Mouse (Mus musculus) intestine, embryonic 15.5 days (tissue): ENCODE results near the gene Rgs2. TPM values are rescaled to one million over a fixed set of nuclear protein-coding genes. Genes with fewer than 3 reads are reported as not detected.

Source experiments
- ATAC-seq: fragments of 200-750 bp; cut with Nextera tagmentation; 2 replicates; pipeline ENCODE4 v1.8.0; 2017; ENCODE audit warnings: moderate TSS enrichment, moderate library complexity
- H3K27ac ChIP-seq: fragments of 300-500 bp; sonication (generic); 2 replicates; pipeline ENCODE4 v1.5.1; 2015; ENCODE audit warnings: mild to moderate bottlenecking, inconsistent platforms
- H3K27me3 ChIP-seq: fragments of 300-500 bp; sonication (generic); replicated peaks from 2 replicates; pipeline ENCODE4 v1.6.1; 2015; ENCODE audit warnings: inconsistent platforms
- H3K36me3 ChIP-seq: fragments of 300-500 bp; sonication (generic); 2 replicates; pipeline ENCODE4 v1.6.1; 2015; ENCODE audit warnings: inconsistent platforms
- H3K4me1 ChIP-seq: fragments of 300-500 bp; sonication (generic); replicated peaks from 2 replicates; pipeline ENCODE4 v1.6.1; 2015; ENCODE audit warnings: inconsistent platforms
- H3K4me2 ChIP-seq: fragments of 300-500 bp; sonication (generic); replicated peaks from 2 replicates; pipeline ENCODE4 v1.6.1; 2015; ENCODE audit warnings: mild to moderate bottlenecking, inconsistent platforms
- H3K4me3 ChIP-seq: fragments of 300-500 bp; sonication (generic); replicated peaks from 2 replicates; pipeline ENCODE4 v1.5.1; 2015; ENCODE audit warnings: inconsistent platforms
- H3K9ac ChIP-seq: fragments of 300-500 bp; sonication (generic); 2 replicates; pipeline ENCODE4 v1.6.1; 2015; ENCODE audit warnings: inconsistent platforms
- H3K9me3 ChIP-seq: fragments of 300-500 bp; sonication (generic); 2 replicates; pipeline ENCODE4 v1.6.1; 2016; ENCODE audit warnings: inconsistent platforms
- WGBS: fragments of 180-500 bp; shearing (Covaris S2); methylation state at CpG from one replicate; pipeline ENCODE4 v1.1.7; 2015; 5-methylcytosine and 5-hydroxymethylcytosine counted together
- polyA plus RNA-seq: library from polyadenylated mRNA; unstranded; fragments of >200 nt; fragmentation: Nextera tagmentation; extraction: Ambion mirVana; gene quantifications from 2 replicates; pipeline ENCODE4 v1.2.1, GENCODE M21; 2015

Gene Rgs2
- 39.4 and 47.4 TPM in 2 replicates for polyA plus RNA-seq

DNA sequence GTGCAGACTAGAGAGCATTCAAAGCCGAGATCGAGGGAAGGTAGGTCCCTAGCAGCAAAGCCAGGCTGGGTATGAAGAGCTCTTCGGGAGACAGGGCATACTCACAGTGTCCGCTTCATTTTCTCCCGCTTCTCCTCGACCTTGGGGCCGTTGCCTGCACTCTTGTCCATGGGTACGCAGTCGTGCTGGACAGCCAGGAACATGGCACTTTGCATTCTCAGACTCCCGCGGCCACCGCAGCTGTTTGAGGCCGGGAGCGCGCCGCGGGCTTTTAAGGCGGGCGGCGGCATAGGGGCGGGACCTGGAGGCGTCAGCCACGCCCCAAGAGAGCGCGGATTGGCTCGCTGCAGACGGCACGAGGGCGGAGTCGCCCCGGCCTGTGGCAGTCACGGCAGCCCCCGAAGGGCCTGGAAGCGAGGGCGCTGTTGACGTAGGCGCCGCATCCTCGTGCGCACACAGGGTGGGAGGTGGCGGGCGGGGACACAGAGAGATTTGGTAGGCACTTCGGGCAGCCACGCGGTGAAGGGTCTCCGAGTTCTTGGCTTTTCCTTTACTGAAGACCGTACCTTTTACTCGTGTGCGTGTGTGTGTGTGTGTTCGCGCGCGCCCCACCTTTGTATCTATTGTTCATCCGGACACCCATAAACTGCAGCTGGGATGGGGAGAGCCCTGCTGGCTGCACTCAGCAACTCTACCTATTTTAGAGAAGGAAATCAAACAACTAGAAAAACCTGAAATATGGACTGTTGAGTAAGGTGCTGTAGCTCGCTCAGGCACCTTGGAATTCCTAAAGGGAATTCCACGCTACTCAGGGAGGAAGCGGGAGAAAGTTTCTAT lies at the start of gene Rgs2:
TSS of gene Rgs2 (minus strand) at position 258 of the 837 bp plus-strand sequence.
- H3K9me3 ChIP-seq: no peaks in the 10 kb centered on the region
- no peaks in the 10 kb centered on the region for H3K27me3 ChIP-seq
- H3K4me2 ChIP-seq: peak within 1 kb of the TSS; percentile 70
- peak within 1 kb of the TSS; percentile 60 for H3K9ac ChIP-seq
- peak within 1 kb of the TSS; percentile 53 for H3K4me3 ChIP-seq
- under 1% methylated on average over 57 of the region's 57 CpGs for WGBS
- no peaks in the 10 kb centered on the region for H3K36me3 ChIP-seq
- peak within 1 kb of the TSS; percentile 44 for H3K27ac ChIP-seq
- 0 out of 2 replicates have a peak, but pooled peaks cover 3% of the 10 kb centered on the region for H3K4me1 ChIP-seq
- ATAC-seq: peak; percentile 100

DNA sequence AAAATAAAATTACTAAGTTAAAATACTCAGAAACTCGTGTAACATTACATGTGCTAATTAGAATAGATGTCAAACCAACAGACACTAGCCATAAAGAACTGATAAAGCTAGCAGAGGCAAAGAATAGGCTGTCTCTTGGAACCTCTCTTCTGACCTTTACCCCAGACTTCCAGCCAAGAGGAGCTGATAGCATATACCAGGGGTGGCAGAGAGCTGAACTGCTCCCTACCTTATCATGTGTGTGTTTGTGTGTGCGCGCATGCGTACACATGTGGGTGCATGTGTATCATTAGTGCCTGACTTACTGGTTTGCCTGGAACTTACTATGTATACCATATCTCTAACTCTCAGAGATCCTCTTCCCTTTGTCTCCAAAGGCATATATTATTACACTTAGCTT lies 49.4 kb upstream of the Rgs2 start:
- H3K4me3 ChIP-seq: no peak overlapping the region
- H3K9me3 ChIP-seq: no peaks in the 10 kb centered on the region
- no peaks in the 10 kb centered on the region for H3K27me3 ChIP-seq
- H3K4me2 ChIP-seq: no peak overlapping the region
- no peaks in the 10 kb centered on the region for H3K36me3 ChIP-seq
- 82% methylated on average over 4 of the region's 4 CpGs for WGBS
- H3K4me1 ChIP-seq: no peaks in the 10 kb centered on the region
- no peak for ATAC-seq
- H3K27ac ChIP-seq: no peak overlapping the region
- no peak overlapping the region for H3K9ac ChIP-seq

DNA sequence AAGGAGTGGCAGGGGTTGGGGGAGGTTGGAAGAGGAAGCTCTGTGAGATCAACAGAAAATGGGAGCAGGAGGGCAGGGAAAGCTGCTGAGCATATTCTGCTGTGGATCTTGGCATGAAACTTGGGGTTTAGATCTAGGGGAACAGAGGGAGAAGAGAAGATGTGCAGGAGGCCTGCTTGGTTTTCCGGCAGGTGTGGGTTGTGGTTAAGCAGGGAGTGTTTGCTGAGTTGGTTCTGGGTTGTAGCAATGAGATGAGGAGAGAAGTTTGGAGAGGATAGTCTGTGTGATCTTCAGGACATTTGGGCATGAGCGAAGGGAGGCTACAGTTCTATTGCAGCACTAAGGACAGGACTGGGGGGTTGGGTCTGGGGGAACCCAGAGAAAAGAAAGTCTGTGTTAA lies 37.9 kb upstream of the Rgs2 start:
- Histone ChIP-seq H3K36me3 (no peaks in the 10 kb centered on the region), H3K9ac (no peak overlapping the region), H3K4me2 (no peak overlapping the region), H3K9me3 (no peaks in the 10 kb centered on the region), H3K4me1 (no peaks in the 10 kb centered on the region), H3K4me3 (no peak overlapping the region), H3K27ac (no peak overlapping the region), H3K27me3 (no peaks in the 10 kb centered on the region)
- no peak for ATAC-seq
- 94% methylated on average over 2 of the region's 2 CpGs for WGBS

DNA sequence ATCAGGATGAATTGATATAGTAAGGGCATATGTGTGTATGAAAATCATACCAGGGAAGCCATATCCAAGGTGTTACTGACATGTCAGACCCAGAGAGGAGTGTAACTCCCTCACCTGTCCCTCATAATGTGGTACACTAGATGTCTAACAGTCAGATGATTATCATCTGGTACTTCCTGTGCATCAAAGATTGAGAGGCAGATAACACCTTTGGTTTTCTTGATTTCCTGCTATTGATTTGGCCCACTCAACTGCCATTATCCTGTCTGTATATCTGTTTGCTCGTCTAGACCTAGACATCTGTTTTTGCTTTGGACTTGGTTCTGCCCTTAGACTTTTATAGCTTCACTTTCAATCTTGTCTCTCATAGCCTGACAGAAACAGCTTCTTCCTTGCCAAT lies 29.5 kb upstream of the Rgs2 start:
- Histone ChIP-seq H3K27me3 (no peaks in the 10 kb centered on the region), H3K4me1 (no peaks in the 10 kb centered on the region), H3K9me3 (no peaks in the 10 kb centered on the region), H3K27ac (no peak overlapping the region), H3K4me2 (no peak overlapping the region), H3K9ac (no peak overlapping the region), H3K36me3 (no peaks in the 10 kb centered on the region), H3K4me3 (no peak overlapping the region)
- no peak for ATAC-seq
- 66% methylated on average over 1 of the region's 1 CpGs for WGBS

DNA sequence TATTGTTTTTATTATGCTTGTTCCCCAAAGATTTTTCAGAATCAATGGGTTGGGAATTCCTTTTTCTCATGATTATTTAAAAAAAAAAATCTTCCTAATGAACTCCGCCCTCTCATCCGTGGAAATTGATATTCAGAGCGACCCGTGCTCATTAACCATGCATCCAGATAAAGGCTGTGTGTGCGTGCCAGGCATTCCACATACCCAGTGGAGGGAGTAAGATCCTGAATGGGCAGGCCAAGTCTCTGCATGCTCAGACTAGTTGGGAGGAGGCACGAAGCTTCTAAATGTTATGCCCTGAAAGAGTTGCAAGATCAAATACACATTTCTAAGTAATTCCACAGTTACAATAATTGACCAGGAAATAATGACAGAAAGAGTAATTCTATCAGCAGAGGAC lies 26.5 kb upstream of the Rgs2 start:
- no peaks in the 10 kb centered on the region for H3K27me3 ChIP-seq
- H3K36me3 ChIP-seq: no peaks in the 10 kb centered on the region
- H3K4me2 ChIP-seq: no peak overlapping the region
- H3K27ac ChIP-seq: no peak overlapping the region
- H3K4me3 ChIP-seq: no peak overlapping the region
- H3K4me1 ChIP-seq: no peaks in the 10 kb centered on the region
- 87% methylated on average over 6 of the region's 6 CpGs for WGBS
- no peak for ATAC-seq
- no peaks in the 10 kb centered on the region for H3K9me3 ChIP-seq
- no peak overlapping the region for H3K9ac ChIP-seq

DNA sequence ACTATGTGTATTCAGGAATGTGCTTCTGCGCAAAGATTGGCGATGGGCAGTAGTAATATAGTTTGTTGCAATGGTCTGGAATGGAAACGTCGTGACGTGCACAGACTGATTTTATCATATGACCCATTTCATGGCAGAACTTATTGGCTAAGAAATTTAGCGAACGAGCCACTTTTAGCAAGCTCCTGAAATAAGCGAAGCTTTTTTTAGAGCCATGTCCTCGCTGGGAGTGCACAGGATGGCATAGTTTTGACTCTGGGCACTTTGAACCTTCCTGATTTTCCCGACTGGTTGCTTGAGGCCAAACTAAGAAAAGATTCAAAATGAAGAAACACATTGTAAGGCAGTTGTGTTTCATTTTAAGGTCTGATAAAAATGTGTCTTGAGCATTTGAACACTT lies 25.7 kb upstream of the Rgs2 start:
- no peak for ATAC-seq
- H3K9ac ChIP-seq: no peak overlapping the region
- H3K4me3 ChIP-seq: no peak overlapping the region
- H3K36me3 ChIP-seq: no peaks in the 10 kb centered on the region
- no peaks in the 10 kb centered on the region for H3K9me3 ChIP-seq
- no peaks in the 10 kb centered on the region for H3K4me1 ChIP-seq
- no peaks in the 10 kb centered on the region for H3K27me3 ChIP-seq
- no peak overlapping the region for H3K4me2 ChIP-seq
- 94% methylated on average over 10 of the region's 10 CpGs for WGBS
- H3K27ac ChIP-seq: no peak overlapping the region

DNA sequence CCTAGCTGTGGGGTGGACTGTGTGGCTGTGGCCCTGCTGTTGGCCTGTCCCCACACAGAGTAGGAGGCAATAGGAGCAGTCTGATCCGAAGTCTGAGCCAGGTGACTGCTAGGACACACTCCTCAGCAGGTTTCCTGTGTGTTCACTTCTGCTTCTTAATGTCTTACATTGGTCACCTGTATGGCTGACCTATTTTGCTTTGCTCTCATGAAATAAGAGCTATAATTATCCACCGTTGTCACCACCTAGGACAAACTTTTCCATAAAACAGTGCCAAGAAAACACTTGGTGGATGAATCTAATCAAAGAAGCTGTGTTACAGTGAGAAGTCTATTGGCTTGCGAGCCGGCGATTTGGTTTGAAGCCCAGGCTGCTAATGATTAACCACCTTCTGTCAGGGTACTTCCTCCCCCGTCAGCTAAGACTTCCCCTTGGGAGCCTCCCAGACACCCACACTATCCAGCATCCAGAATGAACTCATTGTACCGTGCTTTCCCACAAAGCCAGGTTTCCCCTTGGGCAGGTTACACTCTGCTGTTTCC lies 14.5 kb upstream of the Rgs2 start:
- H3K9me3 ChIP-seq: no peaks in the 10 kb centered on the region
- H3K36me3 ChIP-seq: no peaks in the 10 kb centered on the region
- no peak overlapping the region for H3K27ac ChIP-seq
- H3K27me3 ChIP-seq: no peaks in the 10 kb centered on the region
- 41% methylated on average over 7 of the region's 7 CpGs for WGBS
- H3K4me2 ChIP-seq: no peak overlapping the region
- H3K9ac ChIP-seq: no peak overlapping the region
- no peak overlapping the region for H3K4me3 ChIP-seq
- H3K4me1 ChIP-seq: no peaks in the 10 kb centered on the region
- peak; percentile 78 for ATAC-seq

DNA sequence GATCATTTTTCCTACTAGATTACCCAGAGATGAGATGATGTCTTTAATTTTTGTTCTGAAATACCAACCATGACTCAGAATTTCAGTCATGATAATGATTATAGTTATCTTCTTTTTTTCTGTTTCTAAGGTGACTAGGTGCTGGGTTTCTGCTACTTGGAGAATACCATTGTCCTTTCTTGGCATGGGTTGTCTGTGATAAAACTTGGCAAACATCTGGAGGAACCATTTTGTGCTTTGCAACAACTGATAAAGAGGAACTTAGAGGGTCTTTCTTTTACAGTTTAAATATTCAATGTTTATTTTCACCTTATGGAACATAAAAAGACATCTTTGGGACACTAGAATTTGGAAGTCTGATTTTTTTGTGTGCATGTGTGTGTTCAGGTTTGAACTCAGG lies 10.0 kb upstream of the Rgs2 start:
- Histone ChIP-seq H3K9me3 (no peaks in the 10 kb centered on the region), H3K4me1 (no peaks in the 10 kb centered on the region), H3K4me3 (no peak overlapping the region), H3K27ac (no peak overlapping the region), H3K27me3 (no peaks in the 10 kb centered on the region), H3K4me2 (no peak overlapping the region), H3K36me3 (no peaks in the 10 kb centered on the region), H3K9ac (no peak overlapping the region)
- ATAC-seq: no peak

DNA sequence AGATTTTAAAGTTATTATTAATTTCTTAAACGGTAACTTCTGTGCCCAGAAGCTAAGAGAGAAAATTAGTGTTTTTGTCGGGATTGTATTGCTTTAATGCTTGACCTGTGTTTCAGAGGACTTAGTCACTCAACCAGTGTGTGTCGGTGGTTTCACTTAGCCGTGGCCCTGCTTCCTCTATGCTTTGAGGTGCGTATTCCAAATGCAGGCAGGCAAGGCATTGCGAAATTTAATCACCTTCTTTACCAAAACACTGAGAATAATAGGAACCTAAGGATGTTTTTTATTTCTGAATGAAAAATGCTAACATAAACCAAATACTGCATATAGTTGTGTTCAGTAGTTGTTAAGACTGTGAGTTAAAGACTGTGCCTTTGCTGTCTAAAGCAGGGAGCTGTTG lies 3.4 kb upstream of the Rgs2 start:
- no peaks in the 10 kb centered on the region for H3K27me3 ChIP-seq

DNA sequence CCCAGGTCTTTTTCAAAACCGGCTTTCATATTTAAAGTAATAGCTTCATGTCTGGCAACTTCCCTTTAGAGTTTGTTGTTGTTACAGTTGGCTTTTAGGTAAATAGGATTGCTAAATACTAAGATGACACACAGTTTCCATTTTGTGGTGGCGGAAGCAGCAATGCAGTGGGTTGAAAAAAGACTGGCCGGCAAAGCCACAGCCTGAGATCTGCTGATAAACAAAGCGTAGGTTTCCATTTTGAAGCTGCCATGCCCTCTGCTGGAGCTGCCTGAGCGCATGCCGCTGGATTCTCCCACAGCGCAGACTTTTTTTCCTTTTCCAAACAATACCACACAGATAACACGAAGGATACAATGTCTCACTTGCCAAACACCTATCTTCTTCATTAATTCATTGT lies 2.6 kb upstream of the Rgs2 start:
- no peak for ATAC-seq
- WGBS: 3% methylated on average over 8 of the region's 8 CpGs
- H3K9ac ChIP-seq: no peak overlapping the region
- H3K9me3 ChIP-seq: no peaks in the 10 kb centered on the region
- H3K4me2 ChIP-seq: peak overlapping the region; percentile 45
- H3K4me3 ChIP-seq: no peak overlapping the region
- 0 out of 2 replicates have a peak, but pooled peaks cover 3% of the 10 kb centered on the region for H3K4me1 ChIP-seq
- H3K27ac ChIP-seq: no peak overlapping the region
- no peaks in the 10 kb centered on the region for H3K27me3 ChIP-seq
- H3K36me3 ChIP-seq: no peaks in the 10 kb centered on the region

More for the DNA sequence above, 3.4 kb upstream of the Rgs2 start:
- H3K27ac ChIP-seq: no peak overlapping the region
- H3K36me3 ChIP-seq: no peaks in the 10 kb centered on the region
- 81% methylated on average over 6 of the region's 6 CpGs for WGBS
- 0 out of 2 replicates have a peak, but pooled peaks cover 3% of the 10 kb centered on the region for H3K4me1 ChIP-seq
- no peak overlapping the region for H3K4me3 ChIP-seq
- H3K4me2 ChIP-seq: no peak overlapping the region
- ATAC-seq: no peak
- no peak overlapping the region for H3K9ac ChIP-seq
- no peaks in the 10 kb centered on the region for H3K9me3 ChIP-seq

DNA sequence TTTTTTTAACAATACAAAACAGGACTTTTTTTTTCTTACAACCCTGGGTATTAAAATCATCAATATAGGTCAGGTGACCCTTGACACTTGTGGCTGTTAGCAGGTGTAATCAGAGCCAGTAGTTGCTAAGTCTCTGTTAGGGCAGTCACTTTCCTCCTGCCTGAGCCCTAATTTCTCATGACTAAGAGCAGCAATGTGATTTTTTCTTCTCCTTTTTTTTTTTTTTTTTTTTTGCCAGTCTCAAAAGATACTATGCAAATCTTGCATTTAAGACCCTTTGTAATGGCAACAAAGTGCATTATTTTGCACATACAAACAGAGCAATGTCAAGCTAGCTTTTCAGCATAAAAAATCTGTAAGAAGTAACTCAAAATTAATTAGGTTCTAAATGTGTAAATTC lies 1.7 kb upstream of the Rgs2 start:
- no peak overlapping the region for H3K9ac ChIP-seq
- no peaks in the 10 kb centered on the region for H3K27me3 ChIP-seq

DNA sequence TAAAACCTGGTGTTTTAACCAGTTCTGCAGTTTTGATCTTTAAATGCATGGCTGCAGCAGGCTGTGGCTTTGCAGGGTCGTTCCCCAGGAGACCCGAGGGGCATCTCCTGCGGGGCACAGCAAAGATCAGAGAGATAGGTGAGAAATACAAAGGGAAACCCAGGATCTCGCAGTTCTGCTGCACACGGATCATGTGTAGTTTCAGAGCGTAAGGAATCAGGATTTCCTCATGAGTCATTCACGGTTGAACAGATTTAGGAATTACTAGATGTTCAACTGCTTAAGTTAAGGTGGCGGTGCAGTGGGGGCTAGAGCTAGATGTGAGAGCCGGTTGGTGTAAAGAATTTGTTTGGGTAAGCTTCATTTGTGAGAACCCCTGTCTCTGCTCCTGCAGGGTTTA lies 780 bp upstream of the Rgs2 start:
- peak overlapping the region; percentile 70 for H3K4me2 ChIP-seq
- 8% methylated on average over 9 of the region's 9 CpGs for WGBS
- peak overlapping the region; percentile 44; the same call in 1 of the 2 replicates for H3K27ac ChIP-seq
- peak overlapping the region; percentile 60 for H3K9ac ChIP-seq
- H3K27me3 ChIP-seq: no peaks in the 10 kb centered on the region
- peak overlapping the region; percentile 53 for H3K4me3 ChIP-seq
- H3K9me3 ChIP-seq: no peaks in the 10 kb centered on the region
- ATAC-seq: 0 out of 2 replicates have a peak, but pooled peaks have one; percentile 4
- no peaks in the 10 kb centered on the region for H3K36me3 ChIP-seq
- 0 out of 2 replicates have a peak, but pooled peaks cover 3% of the 10 kb centered on the region for H3K4me1 ChIP-seq

More for the DNA sequence above, 1.7 kb upstream of the Rgs2 start:
- Histone ChIP-seq H3K4me2 (no peak overlapping the region), H3K4me1 (0 out of 2 replicates have a peak, but pooled peaks cover 3% of the 10 kb centered on the region), H3K27ac (no peak overlapping the region), H3K4me3 (no peak overlapping the region), H3K9me3 (no peaks in the 10 kb centered on the region), H3K36me3 (no peaks in the 10 kb centered on the region)
- ATAC-seq: no peak
